Mouse (Mus musculus): ENCODE results near the gene D5Ertd579e. TPM values are rescaled to one million over a fixed set of nuclear protein-coding genes. Genes with fewer than 3 reads are reported as not detected.
A peak's percentile ranks its signal among the peaks of the same experiment; 100 is the strongest.

Gene D5Ertd579e
- polyA plus RNA-seq, 1 experiment from 2014 or later = 31.3 TPM

- H3K27me3 ChIP-seq (ENCODE audit: poor library complexity, severe bottlenecking) = peaks cover 31% of the 10 kb centered on the region
- H3K4me1 ChIP-seq = peaks cover 21% of the 10 kb centered on the region
- no peak for DNase-seq (ENCODE audit: extremely low spot score, low spot score)
- no peaks in the 10 kb centered on the region for H3K36me3 ChIP-seq (replicated peaks)
- 75% methylated on average over 2 of the region's 2 CpGs for WGBS
- no peak overlapping the region for H3K27ac ChIP-seq
- H3K9me3 ChIP-seq = no peaks in the 10 kb centered on the region
- H3K4me3 ChIP-seq = no peak overlapping the region
Observed at GRCm38 (mm10) chr5:36716816-36717215, 21.0 kb upstream of the D5Ertd579e start.

GRCm38 (mm10) chr5:36714832-36715231 lies 19.0 kb upstream of the D5Ertd579e start:
- no peak overlapping the region for H3K27ac ChIP-seq
- no peaks in the 10 kb centered on the region for H3K36me3 ChIP-seq (replicated peaks)
- peaks cover 23% of the 10 kb centered on the region for H3K4me1 ChIP-seq
- WGBS = 73% methylated on average over 3 of the region's 3 CpGs
- no peak for DNase-seq (ENCODE audit: extremely low spot score, low spot score)
- H3K4me3 ChIP-seq = no peak overlapping the region
- H3K27me3 ChIP-seq (ENCODE audit: poor library complexity, severe bottlenecking) = peaks cover 40% of the 10 kb centered on the region
- no peaks in the 10 kb centered on the region for H3K9me3 ChIP-seq

GRCm38 (mm10) chr5:36713693-36714092 lies 17.9 kb upstream of the D5Ertd579e start:
- no peak for DNase-seq (ENCODE audit: extremely low spot score, low spot score)

GRCm38 (mm10) chr5:36712553-36713534 lies 17.0 kb upstream of the D5Ertd579e start:
- Histone ChIP-seq H3K4me1 (peaks cover 23% of the 10 kb centered on the region), H3K27me3 (ENCODE audit: poor library complexity, severe bottlenecking) (peaks cover 40% of the 10 kb centered on the region), H3K27ac (peak overlapping the region; percentile 79), H3K36me3 (replicated peaks) (no peaks in the 10 kb centered on the region), H3K4me3 (peak overlapping the region; percentile 53), H3K9me3 (no peaks in the 10 kb centered on the region)
- DNase-seq (ENCODE audit: extremely low spot score, low spot score) = peak; percentile 60
- 7% methylated on average over 31 of the region's 31 CpGs for WGBS

More at GRCm38 (mm10) chr5:36713693-36714092, 17.9 kb upstream of the D5Ertd579e start:
- peaks cover 40% of the 10 kb centered on the region for H3K27me3 ChIP-seq (ENCODE audit: poor library complexity, severe bottlenecking)
- no peaks in the 10 kb centered on the region for H3K9me3 ChIP-seq
- H3K27ac ChIP-seq = peak overlapping the region; percentile 79; the same call in 1 of the 2 replicates
- WGBS = 89% methylated on average over 6 of the region's 6 CpGs
- no peak overlapping the region for H3K4me3 ChIP-seq
- H3K36me3 ChIP-seq (replicated peaks) = no peaks in the 10 kb centered on the region
- H3K4me1 ChIP-seq = peaks cover 23% of the 10 kb centered on the region

- peaks cover 23% of the 10 kb centered on the region for H3K4me1 ChIP-seq
- no peak overlapping the region for H3K27ac ChIP-seq
- no peak for DNase-seq (ENCODE audit: extremely low spot score, low spot score)
- H3K4me3 ChIP-seq = no peak overlapping the region
- H3K36me3 ChIP-seq (replicated peaks) = no peaks in the 10 kb centered on the region
- WGBS = 56% methylated on average over 5 of the region's 5 CpGs
- H3K27me3 ChIP-seq (ENCODE audit: poor library complexity, severe bottlenecking) = peaks cover 40% of the 10 kb centered on the region
- no peaks in the 10 kb centered on the region for H3K9me3 ChIP-seq
Observed at GRCm38 (mm10) chr5:36711863-36712262, 16.0 kb upstream of the D5Ertd579e start.

GRCm38 (mm10) chr5:36705792-36706191 lies 10.0 kb upstream of the D5Ertd579e start:
- 83% methylated on average over 5 of the region's 5 CpGs for WGBS
- DNase-seq (ENCODE audit: extremely low spot score, low spot score) = no peak
- no peaks in the 10 kb centered on the region for H3K27me3 ChIP-seq (ENCODE audit: poor library complexity, severe bottlenecking)

GRCm38 (mm10) chr5:36705390-36705789 lies 9.6 kb upstream of the D5Ertd579e start:
- no peak overlapping the region for H3K4me3 ChIP-seq
- no peaks in the 10 kb centered on the region for H3K36me3 ChIP-seq (replicated peaks)
- 93% methylated on average over 5 of the region's 5 CpGs for WGBS
- DNase-seq (ENCODE audit: extremely low spot score, low spot score) = no peak
- no peak overlapping the region for H3K27ac ChIP-seq
- no peaks in the 10 kb centered on the region for H3K9me3 ChIP-seq
- H3K27me3 ChIP-seq (ENCODE audit: poor library complexity, severe bottlenecking) = no peaks in the 10 kb centered on the region
- no peaks in the 10 kb centered on the region for H3K4me1 ChIP-seq

More at GRCm38 (mm10) chr5:36705792-36706191, 10.0 kb upstream of the D5Ertd579e start:
- no peaks in the 10 kb centered on the region for H3K4me1 ChIP-seq
- H3K27ac ChIP-seq = no peak overlapping the region
- no peaks in the 10 kb centered on the region for H3K36me3 ChIP-seq (replicated peaks)
- H3K4me3 ChIP-seq = no peak overlapping the region
- H3K9me3 ChIP-seq = no peaks in the 10 kb centered on the region

GRCm38 (mm10) chr5:36704684-36705083 lies 8.9 kb upstream of the D5Ertd579e start:
- H3K36me3 ChIP-seq (replicated peaks) = no peaks in the 10 kb centered on the region
- 87% methylated on average over 6 of the region's 6 CpGs for WGBS
- H3K27ac ChIP-seq = no peak overlapping the region
- H3K4me1 ChIP-seq = no peaks in the 10 kb centered on the region
- no peaks in the 10 kb centered on the region for H3K9me3 ChIP-seq
- H3K27me3 ChIP-seq (ENCODE audit: poor library complexity, severe bottlenecking) = no peaks in the 10 kb centered on the region
- no peak overlapping the region for H3K4me3 ChIP-seq
- no peak for DNase-seq (ENCODE audit: extremely low spot score, low spot score)

GRCm38 (mm10) chr5:36700939-36701620 lies 5.3 kb upstream of the D5Ertd579e start:
- Histone ChIP-seq H3K36me3 (replicated peaks) (no peaks in the 10 kb centered on the region), H3K4me3 (no peak overlapping the region), H3K27ac (no peak overlapping the region), H3K9me3 (no peaks in the 10 kb centered on the region), H3K27me3 (ENCODE audit: poor library complexity, severe bottlenecking) (no peaks in the 10 kb centered on the region), H3K4me1 (peaks cover 5% of the 10 kb centered on the region)
- DNase-seq (ENCODE audit: extremely low spot score, low spot score) = no peak
- WGBS = 85% methylated on average over 6 of the region's 6 CpGs

GRCm38 (mm10) chr5:36698689-36699088 lies 2.9 kb upstream of the D5Ertd579e start:
- no peaks in the 10 kb centered on the region for H3K9me3 ChIP-seq
- no peak overlapping the region for H3K4me3 ChIP-seq
- no peak overlapping the region for H3K27ac ChIP-seq
- no peaks in the 10 kb centered on the region for H3K36me3 ChIP-seq (replicated peaks)
- H3K4me1 ChIP-seq = peaks cover 22% of the 10 kb centered on the region
- 83% methylated on average over 5 of the region's 5 CpGs for WGBS
- H3K27me3 ChIP-seq (ENCODE audit: poor library complexity, severe bottlenecking) = no peaks in the 10 kb centered on the region
- no peak for DNase-seq (ENCODE audit: extremely low spot score, low spot score)

GRCm38 (mm10) chr5:36698067-36698670 lies 2.3 kb upstream of the D5Ertd579e start:
- Histone ChIP-seq H3K9me3 (no peaks in the 10 kb centered on the region), H3K4me1 (peaks cover 27% of the 10 kb centered on the region), H3K27ac (no peak overlapping the region), H3K36me3 (replicated peaks) (peaks cover 5% of the 10 kb centered on the region), H3K27me3 (ENCODE audit: poor library complexity, severe bottlenecking) (no peaks in the 10 kb centered on the region), H3K4me3 (no peak overlapping the region)
- no peak for DNase-seq (ENCODE audit: extremely low spot score, low spot score)
- WGBS = 86% methylated on average over 7 of the region's 7 CpGs

GRCm38 (mm10) chr5:36696504-36697300 lies 878 bp upstream of the D5Ertd579e start:
- no peaks in the 10 kb centered on the region for H3K9me3 ChIP-seq
- H3K4me1 ChIP-seq = peaks cover 30% of the 10 kb centered on the region
- WGBS = 82% methylated on average over 11 of the region's 11 CpGs
- peak overlapping the region; percentile 98 for H3K27ac ChIP-seq
- H3K36me3 ChIP-seq (replicated peaks) = peaks cover 17% of the 10 kb centered on the region
- H3K4me3 ChIP-seq = peak overlapping the region; percentile 83
- no peak for DNase-seq (ENCODE audit: extremely low spot score, low spot score)
- H3K27me3 ChIP-seq (ENCODE audit: poor library complexity, severe bottlenecking) = no peaks in the 10 kb centered on the region
